8 mouse cellular contexts compared by ENCODE assay signal in genomic region chr7:114071851-114072616, GRCm38 (mm10). TPM values are rescaled to one million over a fixed set of nuclear protein-coding genes. Genes with fewer than 3 reads are reported as not detected.
A peak's percentile ranks its signal among the peaks of the same experiment; 100 is the strongest.
DNase-seq lines count a peak whose midpoint lies in the region.

No protein-coding gene starts in this region.

- DNase-seq in heart, adult 18-20 months: peak; percentile 31 to 38
- DNase-seq in heart, adult 8-10 months (ENCODE audit: low spot score): no peak
- DNase-seq in right cerebral cortex, postnatal 14 days: peak; percentile 42
- no peak for DNase-seq in right cerebral cortex, postnatal 4 days
- DNase-seq in kidney, postnatal 4 days: peak; percentile 40 to 60
- no peak for DNase-seq in spleen, postnatal 4 days (ENCODE audit: low spot score in 2 of 2)
- no peak for DNase-seq in ovary, postnatal 10 days (ENCODE audit: low spot score)
- DNase-seq in cerebellum, adult 11 months: no peak

RNA-seq across cellular contexts. Expression of gene Rras2, which starts 45.5 kb away (rescaled TPM):
- total RNA-seq in heart, adult 18-20 months (2021): 10 to 100 TPM; 48.8 to 55.6 TPM
- 10 to 100 TPM; 42.5 to 68.2 (median 55.1) TPM for total RNA-seq in heart, adult 8-10 months (2022)

Comparison
In these comparisons a context has a peak if more than half of its experiments do, and no peak if none do; other contexts are left out.
1. DNase-seq: peak in heart, adult 18-20 months (2 of 2), right cerebral cortex, postnatal 14 days (single experiment) and kidney, postnatal 4 days (2 of 2); none in heart, adult 8-10 months (single experiment), right cerebral cortex, postnatal 4 days (single experiment), spleen, postnatal 4 days (0 of 2), ovary, postnatal 10 days (single experiment) and cerebellum, adult 11 months (single experiment).